Mouse (Mus musculus): Measurements from ENCODE around the gene Eme2. TPM values are rescaled to one million over a fixed set of nuclear protein-coding genes. Genes with fewer than 3 reads are reported as not detected.

The Eme2 gene
- polyA plus RNA-seq, 1 experiment from 2014 or later = 33.6 TPM

DNA sequence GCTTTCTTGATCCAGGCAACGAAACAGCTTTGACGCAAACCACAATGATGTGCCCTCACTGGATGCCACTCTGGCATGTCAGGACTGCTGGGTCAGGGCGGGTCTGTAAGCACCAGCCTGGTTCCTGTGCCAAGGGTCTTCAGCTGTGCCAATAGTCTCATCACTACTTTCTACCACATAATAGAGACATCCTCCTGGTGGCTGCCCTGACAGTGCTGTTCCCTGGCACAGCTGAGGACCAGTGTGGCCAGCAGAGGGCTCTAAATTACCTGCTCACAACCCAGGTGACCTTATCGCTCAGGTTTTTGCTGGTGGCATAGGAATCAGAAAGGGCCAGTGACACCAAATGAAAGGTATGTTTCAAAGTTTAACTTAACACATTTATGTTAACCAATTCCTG lies 53.8 kb downstream of the Eme2 start:
- Histone ChIP-seq H3K4me3 (no peak overlapping the region), H3K27ac (replicated peaks) (no peak overlapping the region), H3K36me3 (replicated peaks) (no peaks in the 10 kb centered on the region), H3K9me3 (no peaks in the 10 kb centered on the region), H3K27me3 (replicated peaks; ENCODE audit: low read depth, poor library complexity, severe bottlenecking) (peaks cover 25% of the 10 kb centered on the region), H3K4me1 (no peaks in the 10 kb centered on the region)
- WGBS = 49% methylated on average over 4 of the region's 4 CpGs
- no peak for DNase-seq (ENCODE audit: low spot score)

DNA sequence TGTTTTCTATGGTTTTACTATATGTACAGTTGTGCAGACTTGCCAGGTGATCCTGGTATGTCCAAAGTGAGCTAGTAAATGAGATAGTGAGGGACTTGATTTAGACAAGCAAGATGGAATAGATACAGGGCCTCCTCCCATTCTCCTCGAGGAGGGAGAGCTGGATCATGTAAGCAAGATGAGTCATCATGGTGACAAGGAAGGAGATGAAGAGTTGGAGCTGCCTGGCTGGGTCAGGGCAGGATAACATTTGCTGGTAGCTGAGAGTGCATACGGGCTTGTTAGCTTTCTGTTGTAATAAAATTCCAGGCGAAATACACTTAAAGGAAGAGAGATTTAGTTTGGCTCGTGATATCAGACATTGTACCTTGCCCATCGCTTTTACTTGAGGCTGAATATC lies 54.5 kb downstream of the Eme2 start:
- no peak overlapping the region for H3K27ac ChIP-seq (replicated peaks)
- no peaks in the 10 kb centered on the region for H3K36me3 ChIP-seq (replicated peaks)
- WGBS = 65% methylated on average over 5 of the region's 5 CpGs
- H3K9me3 ChIP-seq = no peaks in the 10 kb centered on the region
- no peaks in the 10 kb centered on the region for H3K4me1 ChIP-seq
- no peak for DNase-seq (ENCODE audit: low spot score)
- no peak overlapping the region for H3K4me3 ChIP-seq
- H3K27me3 ChIP-seq (replicated peaks; ENCODE audit: low read depth, poor library complexity, severe bottlenecking) = peaks cover 25% of the 10 kb centered on the region

DNA sequence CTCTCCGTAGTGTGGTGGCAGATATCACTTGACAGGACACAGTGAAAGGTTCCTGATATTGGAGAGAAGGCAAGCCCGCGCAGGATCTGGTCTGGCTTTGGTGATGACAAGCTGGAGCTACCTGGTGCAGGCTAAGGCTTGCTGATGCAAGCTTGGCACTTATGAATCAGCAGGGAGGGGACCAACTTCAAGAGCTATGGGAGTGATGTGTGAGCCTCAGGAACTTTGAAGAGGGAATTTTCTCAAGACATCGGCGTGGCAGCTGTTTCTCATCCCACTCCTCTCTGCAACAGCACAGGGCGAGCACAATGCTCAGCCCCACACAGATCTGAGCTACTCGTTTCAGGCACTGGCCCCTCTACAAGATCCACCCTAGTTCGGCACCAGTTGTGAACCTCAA lies 55.0 kb downstream of the Eme2 start, which contains the start of gene Hagh:
TSS of gene Hagh (plus strand) at position 302 of the 400 bp plus-strand sequence.
- no peak for DNase-seq (ENCODE audit: low spot score)
- no peak within 1 kb of the TSS for H3K27ac ChIP-seq (replicated peaks)
- no peaks in the 10 kb centered on the region for H3K9me3 ChIP-seq
- 73% methylated on average over 8 of the region's 8 CpGs for WGBS
- no peak within 1 kb of the TSS for H3K4me3 ChIP-seq
- peaks cover 24% of the 10 kb centered on the region for H3K27me3 ChIP-seq (replicated peaks; ENCODE audit: low read depth, poor library complexity, severe bottlenecking)
- H3K36me3 ChIP-seq (replicated peaks) = no peaks in the 10 kb centered on the region
- H3K4me1 ChIP-seq = no peaks in the 10 kb centered on the region

Other genes with a start within 250 kb of the Eme2 start
- gene Slc9a3r2, start 244.8 kb downstream of the Eme2 start, polyA plus RNA-seq (2016; fragmentation: Nextera tagmentation; extraction: Ambion mirVana) = 31.7 and 37.3 TPM in 2 replicates
- not detected in 2 replicates for gene Npw, start 236.6 kb downstream of the Eme2 start, polyA plus RNA-seq (2016; fragmentation: Nextera tagmentation; extraction: Ambion mirVana)
- 29.0 and 30.4 TPM in 2 replicates for gene Zfp598, start 225.4 kb downstream of the Eme2 start, polyA plus RNA-seq (2016; fragmentation: Nextera tagmentation; extraction: Ambion mirVana)
- 6.0 and 8.1 TPM in 2 replicates for gene Syngr3, start 205.1 kb downstream of the Eme2 start, polyA plus RNA-seq (2016; fragmentation: Nextera tagmentation; extraction: Ambion mirVana)
- gene Gfer, start 198.9 kb downstream of the Eme2 start, polyA plus RNA-seq (2016; fragmentation: Nextera tagmentation; extraction: Ambion mirVana) = 48.9 and 52.3 TPM in 2 replicates
- gene Noxo1, start 198.9 kb downstream of the Eme2 start, polyA plus RNA-seq (2016; fragmentation: Nextera tagmentation; extraction: Ambion mirVana) = 0.72 and 1.9 TPM in 2 replicates
- gene Tbl3, start 187.4 kb downstream of the Eme2 start, polyA plus RNA-seq (2016; fragmentation: Nextera tagmentation; extraction: Ambion mirVana) = 152 and 162 TPM in 2 replicates
- 0.13 and 0.29 TPM in 2 replicates for gene Rnf151, start 177.0 kb downstream of the Eme2 start, polyA plus RNA-seq (2016; fragmentation: Nextera tagmentation; extraction: Ambion mirVana)
- 1,693 and 1,819 TPM in 2 replicates for gene Rps2, start 177.0 kb downstream of the Eme2 start, polyA plus RNA-seq (2016; fragmentation: Nextera tagmentation; extraction: Ambion mirVana)
- gene Ndufb10, start 170.6 kb downstream of the Eme2 start, polyA plus RNA-seq (2016; fragmentation: Nextera tagmentation; extraction: Ambion mirVana) = 193 and 199 TPM in 2 replicates
- not detected in 2 replicates for gene Rpl3l, start 167.3 kb downstream of the Eme2 start, polyA plus RNA-seq (2016; fragmentation: Nextera tagmentation; extraction: Ambion mirVana)
- gene Msrb1, start 158.4 kb downstream of the Eme2 start, polyA plus RNA-seq (2016; fragmentation: Nextera tagmentation; extraction: Ambion mirVana) = 21.6 and 24.6 TPM in 2 replicates
- 1.3 and 2.3 TPM in 2 replicates for gene Hs3st6, start 142.1 kb downstream of the Eme2 start, polyA plus RNA-seq (2016; fragmentation: Nextera tagmentation; extraction: Ambion mirVana)
- not detected in 2 replicates for gene Meiob, start 90.8 kb downstream of the Eme2 start, polyA plus RNA-seq (2016; fragmentation: Nextera tagmentation; extraction: Ambion mirVana)
- gene Hagh, start 54.9 kb downstream of the Eme2 start, polyA plus RNA-seq (2016; fragmentation: Nextera tagmentation; extraction: Ambion mirVana) = 26.4 and 28.6 TPM in 2 replicates
- 16.7 and 17.4 TPM in 2 replicates for gene Fahd1, start 44.7 kb downstream of the Eme2 start, polyA plus RNA-seq (2016; fragmentation: Nextera tagmentation; extraction: Ambion mirVana)
- gene Igfals, start 29.1 kb downstream of the Eme2 start, polyA plus RNA-seq (2016; fragmentation: Nextera tagmentation; extraction: Ambion mirVana) = 0.49 and 1.2 TPM in 2 replicates
- gene Nubp2, start 8.7 kb downstream of the Eme2 start, polyA plus RNA-seq (2016; fragmentation: Nextera tagmentation; extraction: Ambion mirVana) = 71.8 and 81.8 TPM in 2 replicates
- gene Spsb3, start 8.4 kb downstream of the Eme2 start, polyA plus RNA-seq (2016; fragmentation: Nextera tagmentation; extraction: Ambion mirVana) = 47.1 TPM in 2 replicates
- gene Mrps34, start within 50 bp of the Eme2 start, polyA plus RNA-seq (2016; fragmentation: Nextera tagmentation; extraction: Ambion mirVana) = 102 and 105 TPM in 2 replicates
- 47.3 and 50.1 TPM in 2 replicates for gene Nme3, start 1.4 kb upstream of the Eme2 start, polyA plus RNA-seq (2016; fragmentation: Nextera tagmentation; extraction: Ambion mirVana)
- 40.8 and 40.9 TPM in 2 replicates for gene Mapk8ip3, start 41.9 kb upstream of the Eme2 start, polyA plus RNA-seq (2016; fragmentation: Nextera tagmentation; extraction: Ambion mirVana)
- 386 and 400 TPM in 2 replicates for gene Jpt2, start 65.6 kb upstream of the Eme2 start, polyA plus RNA-seq (2016; fragmentation: Nextera tagmentation; extraction: Ambion mirVana)
- gene Cramp1l, start 120.7 kb upstream of the Eme2 start, polyA plus RNA-seq (2016; fragmentation: Nextera tagmentation; extraction: Ambion mirVana) = 8.3 and 8.6 TPM in 2 replicates
- 31.5 and 31.6 TPM in 2 replicates for gene Ift140, start 121.0 kb upstream of the Eme2 start, polyA plus RNA-seq (2016; fragmentation: Nextera tagmentation; extraction: Ambion mirVana)
- 10.6 and 11.0 TPM in 2 replicates for gene Tmem204, start 188.5 kb upstream of the Eme2 start, polyA plus RNA-seq (2016; fragmentation: Nextera tagmentation; extraction: Ambion mirVana)
- 54.0 and 55.5 TPM in 2 replicates for gene Telo2, start 220.9 kb upstream of the Eme2 start, polyA plus RNA-seq (2016; fragmentation: Nextera tagmentation; extraction: Ambion mirVana)
- gene Ptx4, start 225.7 kb upstream of the Eme2 start, polyA plus RNA-seq (2016; fragmentation: Nextera tagmentation; extraction: Ambion mirVana) = 0.09 and 0.14 TPM in 2 replicates
- gene Clcn7, start 238.3 kb upstream of the Eme2 start, polyA plus RNA-seq (2016; fragmentation: Nextera tagmentation; extraction: Ambion mirVana) = 24.4 and 27.5 TPM in 2 replicates